Mouse (Mus musculus): ENCODE results near the gene Ndufs8.

GRCm38 (mm10) chr19:3880054-3880848 lies 32.3 kb downstream of the Ndufs8 start:
- TF ChIP-seq CTCF (IDR thresholded peaks at IDR 0.05; ENCODE audit: control insufficient read depth, insufficient read depth, low read length) (no peak), POLR2A (IDR thresholded peaks at IDR 0.05; ENCODE audit: borderline replicate concordance, control insufficient read depth, low read depth, low read length) (no peak)
